Mouse (Mus musculus) intestine, embryonic 16.5 days (tissue): ENCODE measurements around the gene Gab1. TPM values are rescaled to one million over a fixed set of nuclear protein-coding genes. Genes with fewer than 3 reads are reported as not detected.

Source experiments
- ATAC-seq: fragments of 200-750 bp; cut with Nextera tagmentation; 2 replicates; pipeline ENCODE4 v1.8.0; 2017; ENCODE audit warnings: moderate TSS enrichment, moderate library complexity
- H3K27ac ChIP-seq: fragments of 300-500 bp; sonication (generic); 2 replicates; pipeline ENCODE4 v1.5.1; 2014; ENCODE audit warnings: mild to moderate bottlenecking, low read length
- H3K27me3 ChIP-seq: fragments of 300-500 bp; sonication (generic); replicated peaks from 2 replicates; pipeline ENCODE4 v1.6.1; 2014; ENCODE audit warnings: low read length, control low read depth, mixed read lengths; ENCODE audit not compliant: control insufficient read depth, insufficient read depth
- H3K36me3 ChIP-seq: fragments of 300-500 bp; sonication (generic); 2 replicates; pipeline ENCODE4 v1.6.1; 2014; ENCODE audit warnings: low read length, control low read depth; ENCODE audit not compliant: control insufficient read depth, insufficient read depth
- H3K4me1 ChIP-seq: fragments of 300-500 bp; sonication (generic); 2 replicates; pipeline ENCODE4 v1.6.1; 2014; ENCODE audit warnings: low read length, control low read depth, mixed read lengths; ENCODE audit not compliant: control insufficient read depth, insufficient read depth
- H3K4me2 ChIP-seq: fragments of 300-500 bp; sonication (generic); 2 replicates; pipeline ENCODE4 v1.6.1; 2014; ENCODE audit warnings: low read depth, low read length, control low read depth
- H3K4me3 ChIP-seq: fragments of 300-500 bp; sonication (generic); 2 replicates; pipeline ENCODE4 v1.5.1; 2014; ENCODE audit warnings: mild to moderate bottlenecking, low read length
- H3K9ac ChIP-seq: fragments of 300-500 bp; sonication (generic); 2 replicates; pipeline ENCODE4 v1.6.1; 2014; ENCODE audit warnings: low read depth, low read length
- H3K9me3 ChIP-seq: fragments of 300-500 bp; sonication (generic); 2 replicates; pipeline ENCODE4 v1.6.1; 2016; ENCODE audit warnings: low read length, control low read depth; ENCODE audit not compliant: control insufficient read depth
- WGBS: fragments of 180-500 bp; shearing (Covaris S2); extraction: QIAGEN DNeasy Blood & Tissue Kit; methylation state at CpG from one replicate; pipeline ENCODE4 v1.1.7; 2014; 5-methylcytosine and 5-hydroxymethylcytosine counted together
- polyA plus RNA-seq: library from polyadenylated mRNA; unstranded; fragments of >200 nt; fragmentation: Nextera tagmentation; extraction: Ambion mirVana; gene quantifications from 2 replicates; pipeline ENCODE4 v1.2.1, GENCODE M21; 2015

The Gab1 gene
- polyA plus RNA-seq, 1 experiment from 2014 or later = 9.0 TPM

- no peak overlapping the region for H3K4me3 ChIP-seq
- H3K9me3 ChIP-seq = no peaks in the 10 kb centered on the region
- ATAC-seq = no peak
- H3K9ac ChIP-seq = no peak overlapping the region
- no peaks in the 10 kb centered on the region for H3K36me3 ChIP-seq
- no peak overlapping the region for H3K4me2 ChIP-seq
- H3K27ac ChIP-seq = no peak overlapping the region
- H3K27me3 ChIP-seq = no peaks in the 10 kb centered on the region
- H3K4me1 ChIP-seq = peaks cover 38% of the 10 kb centered on the region
- WGBS = 80% methylated on average over 3 of the region's 3 CpGs
Measured at GRCm38 (mm10) chr8:80867598-80867997, 12.7 kb downstream of the Gab1 start.

- H3K9ac ChIP-seq = no peak overlapping the region
- H3K27ac ChIP-seq = no peak overlapping the region
- WGBS = 79% methylated on average over 8 of the region's 8 CpGs
- H3K4me2 ChIP-seq = no peak overlapping the region
- no peak for ATAC-seq
- H3K4me1 ChIP-seq = peaks cover 32% of the 10 kb centered on the region
- H3K27me3 ChIP-seq = no peaks in the 10 kb centered on the region
- no peaks in the 10 kb centered on the region for H3K9me3 ChIP-seq
- no peaks in the 10 kb centered on the region for H3K36me3 ChIP-seq
- H3K4me3 ChIP-seq = no peak overlapping the region
Measured at GRCm38 (mm10) chr8:80865181-80865784, 15.0 kb downstream of the Gab1 start.

GRCm38 (mm10) chr8:80863393-80863792 lies 16.9 kb downstream of the Gab1 start:
- no peaks in the 10 kb centered on the region for H3K27me3 ChIP-seq
- no peaks in the 10 kb centered on the region for H3K9me3 ChIP-seq
- no peak overlapping the region for H3K9ac ChIP-seq
- peak; percentile 37 for ATAC-seq
- H3K4me2 ChIP-seq = no peak overlapping the region
- 66% methylated on average over 5 of the region's 5 CpGs for WGBS
- H3K4me1 ChIP-seq = peaks cover 22% of the 10 kb centered on the region
- no peak overlapping the region for H3K27ac ChIP-seq
- no peaks in the 10 kb centered on the region for H3K36me3 ChIP-seq
- no peak overlapping the region for H3K4me3 ChIP-seq

- Histone ChIP-seq H3K9me3 (no peaks in the 10 kb centered on the region), H3K36me3 (no peaks in the 10 kb centered on the region), H3K4me1 (peaks cover 24% of the 10 kb centered on the region), H3K9ac (no peak overlapping the region), H3K4me2 (no peak overlapping the region), H3K4me3 (no peak overlapping the region), H3K27me3 (no peaks in the 10 kb centered on the region), H3K27ac (no peak overlapping the region)
- 97% methylated on average over 26 of the region's 26 CpGs for WGBS
- no peak for ATAC-seq
Measured at GRCm38 (mm10) chr8:80859180-80859775, 21.0 kb downstream of the Gab1 start.

GRCm38 (mm10) chr8:80857851-80858367 lies 22.4 kb downstream of the Gab1 start:
- Histone ChIP-seq H3K4me1 (peaks cover 29% of the 10 kb centered on the region), H3K27me3 (no peaks in the 10 kb centered on the region), H3K4me2 (no peak overlapping the region), H3K36me3 (no peaks in the 10 kb centered on the region), H3K27ac (peak overlapping the region; percentile 47), H3K4me3 (no peak overlapping the region), H3K9ac (no peak overlapping the region), H3K9me3 (no peaks in the 10 kb centered on the region)
- ATAC-seq = peak; percentile 57
- 71% methylated on average over 12 of the region's 12 CpGs for WGBS

GRCm38 (mm10) chr8:80857128-80857527 lies 23.2 kb downstream of the Gab1 start:
- Histone ChIP-seq H3K4me1 (peaks cover 35% of the 10 kb centered on the region), H3K9me3 (no peaks in the 10 kb centered on the region), H3K27ac (no peak overlapping the region), H3K4me2 (no peak overlapping the region), H3K9ac (no peak overlapping the region), H3K27me3 (no peaks in the 10 kb centered on the region), H3K36me3 (no peaks in the 10 kb centered on the region), H3K4me3 (no peak overlapping the region)
- no peak for ATAC-seq
- 54% methylated on average over 3 of the region's 3 CpGs for WGBS

GRCm38 (mm10) chr8:80856606-80857005 lies 23.7 kb downstream of the Gab1 start:
- ATAC-seq = no peak
- H3K9me3 ChIP-seq = no peaks in the 10 kb centered on the region
- no peak overlapping the region for H3K9ac ChIP-seq
- no peaks in the 10 kb centered on the region for H3K36me3 ChIP-seq
- WGBS = 62% methylated on average over 6 of the region's 6 CpGs
- H3K27me3 ChIP-seq = no peaks in the 10 kb centered on the region
- peaks cover 35% of the 10 kb centered on the region for H3K4me1 ChIP-seq
- H3K4me2 ChIP-seq = no peak overlapping the region
- H3K4me3 ChIP-seq = no peak overlapping the region
- H3K27ac ChIP-seq = no peak overlapping the region

GRCm38 (mm10) chr8:80853622-80854021 lies 26.7 kb downstream of the Gab1 start:
- peak; percentile 63 for ATAC-seq
- H3K9me3 ChIP-seq = no peaks in the 10 kb centered on the region
- H3K4me1 ChIP-seq = peaks cover 45% of the 10 kb centered on the region
- 43% methylated on average over 13 of the region's 13 CpGs for WGBS
- no peaks in the 10 kb centered on the region for H3K27me3 ChIP-seq
- H3K9ac ChIP-seq = peak overlapping the region; percentile 20; the same call in 1 of the 2 replicates
- H3K27ac ChIP-seq = peak overlapping the region; percentile 82
- H3K4me2 ChIP-seq = peak overlapping the region; percentile 50
- no peaks in the 10 kb centered on the region for H3K36me3 ChIP-seq
- H3K4me3 ChIP-seq = 0 out of 2 replicates have a peak overlapping the region, but pooled peaks have one; percentile 6

- Histone ChIP-seq H3K9me3 (no peaks in the 10 kb centered on the region), H3K36me3 (no peaks in the 10 kb centered on the region), H3K27me3 (no peaks in the 10 kb centered on the region), H3K4me2 (peak overlapping the region; percentile 50), H3K27ac (peak overlapping the region; percentile 82), H3K9ac (peak overlapping the region; percentile 50), H3K4me3 (peak overlapping the region; percentile 6; the same call in 1 of the 2 replicates), H3K4me1 (peaks cover 45% of the 10 kb centered on the region)
- peak; percentile 85 for ATAC-seq
- 52% methylated on average over 6 of the region's 6 CpGs for WGBS
Measured at GRCm38 (mm10) chr8:80853208-80853607, 27.1 kb downstream of the Gab1 start.
